Mouse (Mus musculus): ENCODE measurements around the gene Trp53i11.

- TF ChIP-seq MAZ (IDR thresholded peaks at IDR 0.05; ENCODE audit: low read depth, low read length): no peak
- no peak for TF ChIP-seq EP300 (IDR thresholded peaks at IDR 0.05; ENCODE audit: low read length)
- no peak for TF ChIP-seq POLR2AphosphoS2 (IDR thresholded peaks at IDR 0.05; ENCODE audit: low read depth, low read length)
- no peak for TF ChIP-seq POLR2A (IDR thresholded peaks at IDR 0.05; ENCODE audit: low read depth, low read length)
- TF ChIP-seq MEF2A (IDR thresholded peaks at IDR 0.05; ENCODE audit: borderline replicate concordance, low read depth, low read length): no peak
- TF ChIP-seq KAT2A (IDR thresholded peaks at IDR 0.05; ENCODE audit: insufficient replicate concordance, low read length): no peak
- no peak for TF ChIP-seq CHD2 (IDR thresholded peaks at IDR 0.05; ENCODE audit: low read length)
- no peak for TF ChIP-seq CTCF (conservative IDR thresholded peaks at IDR 0.05 in 1 of 2, IDR thresholded peaks at IDR 0.05 in 1 of 2; ENCODE audit: low read depth in 2 of 2, low read length in 2 of 2)
- TF ChIP-seq ZC3H11A (IDR thresholded peaks at IDR 0.05; ENCODE audit: low read depth, low read length): no peak
Measured at GRCm38 (mm10) chr2:93152191-93152601, 35.2 kb upstream of the Trp53i11 start.

All from CH12.LX (cell line).